Mouse (Mus musculus): ENCODE results near the gene Abcg1. TPM values are rescaled to one million over a fixed set of nuclear protein-coding genes. Genes with fewer than 3 reads are reported as not detected.

Abcg1 gene
- total RNA-seq (2014; rRNA removed; ENCODE audit: low replicate concordance), result 11.3 and 13.5 TPM in 2 replicates
- polyA plus RNA-seq (2015; fragmentation: Nextera tagmentation; extraction: Ambion mirVana), result 9.6 and 10.1 TPM in 2 replicates

GRCm38 (mm10) chr17:31057151-31057890 lies at the start of gene Abcg1:
Gene Abcg1 (plus strand): TSS chr17:31057675.
- Histone ChIP-seq H3K36me3 (replicated peaks; ENCODE audit: control insufficient read depth, insufficient read depth, low read length) (no peaks in the 10 kb centered on the region), H3K4me2 (ENCODE audit: low read depth, low read length) (peak within 1 kb of the TSS; percentile 84), H3K9ac (replicated peaks; ENCODE audit: low read depth, low read length) (peak within 1 kb of the TSS; percentile 51; the same call in 1 of the 2 replicates), H3K27ac (ENCODE audit: low read depth) (peak within 1 kb of the TSS; percentile 77), H3K4me1 (ENCODE audit: control insufficient read depth, insufficient read depth) (peaks cover 22% of the 10 kb centered on the region), H3K9me3 (replicated peaks; ENCODE audit: control insufficient read depth, low read length) (peaks cover 7% of the 10 kb centered on the region), H3K4me3 (ENCODE audit: low read depth, low read length) (peak within 1 kb of the TSS; percentile 54), H3K27me3 (ENCODE audit: control insufficient read depth, insufficient read depth, low read length) (no peaks in the 10 kb centered on the region)
- DNase-seq (ENCODE audit: low spot score), result peak; percentile 22
- peak; percentile 66 for ATAC-seq (ENCODE audit: insufficient read depth, low read depth)
- TF ChIP-seq EP300 (IDR thresholded peaks at IDR 0.05; ENCODE audit: low read depth), result no peak
- TF ChIP-seq CTCF (IDR thresholded peaks at IDR 0.05; ENCODE audit: low read depth), result peak; percentile 12; the same call in 1 of the 2 replicates
- 7% methylated on average over 38 of the region's 49 CpGs for WGBS

GRCm38 (mm10) chr17:31008416-31008815 lies 49.1 kb upstream of the Abcg1 start:
- no peak for DNase-seq (ENCODE audit: low spot score)
- no peak overlapping the region for H3K4me2 ChIP-seq (ENCODE audit: low read depth, low read length)
- no peak overlapping the region for H3K27ac ChIP-seq (ENCODE audit: low read depth)
- H3K27me3 ChIP-seq (ENCODE audit: control insufficient read depth, insufficient read depth, low read length), result no peaks in the 10 kb centered on the region
- 69% methylated on average over 8 of the region's 8 CpGs for WGBS
- no peak overlapping the region for H3K9ac ChIP-seq (replicated peaks; ENCODE audit: low read depth, low read length)
- no peaks in the 10 kb centered on the region for H3K9me3 ChIP-seq (replicated peaks; ENCODE audit: control insufficient read depth, low read length)
- H3K4me1 ChIP-seq (ENCODE audit: control insufficient read depth, insufficient read depth), result no peaks in the 10 kb centered on the region
- TF ChIP-seq CTCF (IDR thresholded peaks at IDR 0.05; ENCODE audit: low read depth), result no peak
- TF ChIP-seq EP300 (IDR thresholded peaks at IDR 0.05; ENCODE audit: low read depth), result no peak
- no peaks in the 10 kb centered on the region for H3K36me3 ChIP-seq (replicated peaks; ENCODE audit: control insufficient read depth, insufficient read depth, low read length)
- no peak overlapping the region for H3K4me3 ChIP-seq (ENCODE audit: low read depth, low read length)
- no peak for ATAC-seq (ENCODE audit: insufficient read depth, low read depth)

- Histone ChIP-seq H3K27me3 (ENCODE audit: control insufficient read depth, insufficient read depth, low read length) (no peaks in the 10 kb centered on the region), H3K4me3 (ENCODE audit: low read depth, low read length) (no peak overlapping the region), H3K4me1 (ENCODE audit: control insufficient read depth, insufficient read depth) (no peaks in the 10 kb centered on the region), H3K9ac (replicated peaks; ENCODE audit: low read depth, low read length) (no peak overlapping the region), H3K9me3 (replicated peaks; ENCODE audit: control insufficient read depth, low read length) (no peaks in the 10 kb centered on the region; the same call in 1 of the 2 replicates), H3K4me2 (ENCODE audit: low read depth, low read length) (no peak overlapping the region), H3K27ac (ENCODE audit: low read depth) (no peak overlapping the region), H3K36me3 (replicated peaks; ENCODE audit: control insufficient read depth, insufficient read depth, low read length) (no peaks in the 10 kb centered on the region)
- TF ChIP-seq EP300 (IDR thresholded peaks at IDR 0.05; ENCODE audit: low read depth) (no peak), CTCF (IDR thresholded peaks at IDR 0.05; ENCODE audit: low read depth) (peak; percentile 98)
- no peak for ATAC-seq (ENCODE audit: insufficient read depth, low read depth)
- peak; percentile 26 for DNase-seq (ENCODE audit: low spot score)
- WGBS, result 30% methylated on average over 9 of the region's 9 CpGs
Measured at GRCm38 (mm10) chr17:31011551-31012394, 45.7 kb upstream of the Abcg1 start.

- DNase-seq (ENCODE audit: low spot score), result peak; percentile 71
- 56% methylated on average over 4 of the region's 4 CpGs for WGBS
Measured at GRCm38 (mm10) chr17:31018267-31018666, 39.2 kb upstream of the Abcg1 start.

GRCm38 (mm10) chr17:31019505-31019904 lies 38.0 kb upstream of the Abcg1 start:
- WGBS, result 2% methylated on average over 2 of the region's 2 CpGs
- DNase-seq (ENCODE audit: low spot score), result peak; percentile 34

More at GRCm38 (mm10) chr17:31018267-31018666, 39.2 kb upstream of the Abcg1 start:
- Histone ChIP-seq H3K4me3 (ENCODE audit: low read depth, low read length) (no peak overlapping the region), H3K36me3 (replicated peaks; ENCODE audit: control insufficient read depth, insufficient read depth, low read length) (no peaks in the 10 kb centered on the region), H3K27me3 (ENCODE audit: control insufficient read depth, insufficient read depth, low read length) (no peaks in the 10 kb centered on the region), H3K27ac (ENCODE audit: low read depth) (no peak overlapping the region), H3K4me2 (ENCODE audit: low read depth, low read length) (no peak overlapping the region), H3K9me3 (replicated peaks; ENCODE audit: control insufficient read depth, low read length) (no peaks in the 10 kb centered on the region; the same call in 1 of the 2 replicates), H3K4me1 (ENCODE audit: control insufficient read depth, insufficient read depth) (peaks cover 7% of the 10 kb centered on the region; the same call in 1 of the 2 replicates), H3K9ac (replicated peaks; ENCODE audit: low read depth, low read length) (no peak overlapping the region)
- TF ChIP-seq EP300 (IDR thresholded peaks at IDR 0.05; ENCODE audit: low read depth), result no peak
- peak; percentile 67 for TF ChIP-seq CTCF (IDR thresholded peaks at IDR 0.05; ENCODE audit: low read depth)
- no peak for ATAC-seq (ENCODE audit: insufficient read depth, low read depth)

More at GRCm38 (mm10) chr17:31019505-31019904, 38.0 kb upstream of the Abcg1 start:
- Histone ChIP-seq H3K4me3 (ENCODE audit: low read depth, low read length) (no peak overlapping the region), H3K9me3 (replicated peaks; ENCODE audit: control insufficient read depth, low read length) (no peaks in the 10 kb centered on the region; the same call in 1 of the 2 replicates), H3K4me1 (ENCODE audit: control insufficient read depth, insufficient read depth) (peaks cover 7% of the 10 kb centered on the region; the same call in 1 of the 2 replicates), H3K27me3 (ENCODE audit: control insufficient read depth, insufficient read depth, low read length) (no peaks in the 10 kb centered on the region), H3K4me2 (ENCODE audit: low read depth, low read length) (no peak overlapping the region), H3K27ac (ENCODE audit: low read depth) (no peak overlapping the region), H3K36me3 (replicated peaks; ENCODE audit: control insufficient read depth, insufficient read depth, low read length) (no peaks in the 10 kb centered on the region), H3K9ac (replicated peaks; ENCODE audit: low read depth, low read length) (no peak overlapping the region)
- no peak for TF ChIP-seq EP300 (IDR thresholded peaks at IDR 0.05; ENCODE audit: low read depth)
- TF ChIP-seq CTCF (IDR thresholded peaks at IDR 0.05; ENCODE audit: low read depth), result peak; percentile 88
- ATAC-seq (ENCODE audit: insufficient read depth, low read depth), result peak; percentile 44; the same call in 1 of the 2 replicates

Measured in heart, postnatal 0 days (tissue).